Mouse (Mus musculus): ENCODE results near the gene Epha2.

Gene Epha2

DNA sequence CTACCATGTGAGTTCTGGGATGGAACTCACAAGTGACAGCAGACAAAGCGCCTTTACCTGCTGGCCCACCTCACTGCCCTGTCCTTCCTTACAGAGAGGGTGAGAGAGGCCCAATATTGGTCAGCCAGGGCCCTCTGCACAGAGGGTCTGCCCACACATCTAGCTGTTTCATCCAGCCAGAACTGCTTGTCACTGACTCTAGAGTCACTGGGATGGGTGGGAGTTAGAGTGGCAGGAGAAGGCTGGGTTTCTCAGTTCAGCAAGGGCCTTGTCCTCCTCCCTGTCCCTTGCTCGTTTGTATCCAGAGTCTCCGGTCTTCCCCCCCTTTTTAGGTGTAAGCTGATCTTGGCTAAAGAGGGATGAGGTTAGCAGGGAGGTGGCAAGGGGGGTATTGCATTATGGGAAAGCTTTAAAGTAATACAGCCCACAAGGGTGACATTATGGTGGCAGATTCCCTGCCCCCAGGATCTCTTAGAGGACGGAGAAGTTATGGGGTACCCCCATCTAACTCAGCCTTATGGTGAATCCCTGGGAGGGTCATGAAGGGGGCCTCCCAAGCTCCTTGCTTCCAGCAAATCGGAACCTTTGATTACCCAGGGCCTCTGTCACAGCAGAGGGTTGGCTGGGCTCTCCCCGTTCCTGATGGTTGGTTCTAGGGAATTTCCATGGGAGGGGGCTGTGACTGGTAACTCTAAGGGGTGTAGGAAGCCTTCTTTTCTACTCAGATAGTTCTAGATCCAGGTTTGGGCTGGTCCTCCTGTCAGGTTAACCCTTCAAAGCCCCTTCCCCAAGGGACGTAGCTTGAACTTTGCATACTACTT is 2.6 kb downstream of the Epha2 start:
- DNase-seq (ENCODE audit: low spot score in 2 of 2): no peak

DNA sequence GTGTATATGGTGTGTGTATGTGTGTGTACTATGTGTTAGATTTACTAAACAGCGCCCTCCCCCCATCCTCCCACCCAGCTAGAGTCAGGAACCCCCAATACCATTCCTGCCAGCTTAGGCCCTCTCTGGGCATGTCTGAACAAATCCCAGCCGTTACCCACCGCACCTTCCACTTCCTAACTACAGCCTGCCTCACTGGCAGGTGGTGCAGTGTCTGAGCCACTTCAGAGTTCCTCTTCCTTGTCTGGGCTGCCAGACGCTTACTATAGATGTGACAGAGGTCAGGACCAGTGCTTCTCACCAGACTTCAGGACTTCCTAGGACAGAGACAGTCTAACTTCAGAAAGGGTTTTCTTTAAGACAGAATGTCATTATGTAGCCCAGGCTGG is 3.2 kb downstream of the Epha2 start:
- DNase-seq (ENCODE audit: low spot score in 2 of 2): no peak

DNA sequence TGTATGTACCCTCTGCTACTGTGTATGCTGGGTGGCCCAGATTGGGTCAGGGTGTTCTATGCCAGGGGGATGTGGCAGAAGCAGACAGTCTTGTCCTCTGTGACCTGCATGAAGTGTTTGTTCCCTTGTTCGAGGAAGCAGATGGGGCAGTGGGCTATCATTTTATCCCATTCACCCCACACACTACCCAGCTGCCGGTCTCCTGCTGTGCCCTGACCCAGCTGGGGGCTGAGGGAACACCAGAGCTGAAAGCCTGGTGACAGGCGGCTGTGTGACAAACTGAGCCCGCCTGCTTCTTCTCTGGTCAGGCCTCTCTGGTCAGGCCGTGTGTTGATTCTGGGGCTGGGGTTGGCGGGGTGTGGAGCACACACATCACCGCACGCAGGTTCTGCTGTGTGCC is 5.0 kb downstream of the Epha2 start:
- DNase-seq (ENCODE audit: low spot score in 2 of 2): no peak

DNA sequence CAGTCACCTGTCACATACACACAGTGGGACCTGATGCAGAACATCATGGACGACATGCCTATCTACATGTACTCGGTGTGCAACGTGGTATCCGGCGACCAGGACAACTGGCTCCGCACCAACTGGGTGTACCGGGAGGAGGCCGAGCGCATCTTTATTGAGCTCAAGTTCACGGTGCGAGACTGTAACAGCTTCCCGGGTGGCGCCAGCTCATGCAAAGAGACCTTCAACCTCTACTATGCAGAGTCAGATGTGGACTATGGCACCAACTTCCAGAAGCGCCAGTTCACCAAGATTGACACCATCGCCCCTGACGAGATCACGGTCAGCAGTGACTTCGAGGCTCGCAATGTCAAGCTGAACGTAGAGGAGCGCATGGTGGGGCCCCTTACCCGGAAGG is 7.3 kb downstream of the Epha2 start:
- DNase-seq (ENCODE audit: low spot score in 2 of 2): no peak

DNA sequence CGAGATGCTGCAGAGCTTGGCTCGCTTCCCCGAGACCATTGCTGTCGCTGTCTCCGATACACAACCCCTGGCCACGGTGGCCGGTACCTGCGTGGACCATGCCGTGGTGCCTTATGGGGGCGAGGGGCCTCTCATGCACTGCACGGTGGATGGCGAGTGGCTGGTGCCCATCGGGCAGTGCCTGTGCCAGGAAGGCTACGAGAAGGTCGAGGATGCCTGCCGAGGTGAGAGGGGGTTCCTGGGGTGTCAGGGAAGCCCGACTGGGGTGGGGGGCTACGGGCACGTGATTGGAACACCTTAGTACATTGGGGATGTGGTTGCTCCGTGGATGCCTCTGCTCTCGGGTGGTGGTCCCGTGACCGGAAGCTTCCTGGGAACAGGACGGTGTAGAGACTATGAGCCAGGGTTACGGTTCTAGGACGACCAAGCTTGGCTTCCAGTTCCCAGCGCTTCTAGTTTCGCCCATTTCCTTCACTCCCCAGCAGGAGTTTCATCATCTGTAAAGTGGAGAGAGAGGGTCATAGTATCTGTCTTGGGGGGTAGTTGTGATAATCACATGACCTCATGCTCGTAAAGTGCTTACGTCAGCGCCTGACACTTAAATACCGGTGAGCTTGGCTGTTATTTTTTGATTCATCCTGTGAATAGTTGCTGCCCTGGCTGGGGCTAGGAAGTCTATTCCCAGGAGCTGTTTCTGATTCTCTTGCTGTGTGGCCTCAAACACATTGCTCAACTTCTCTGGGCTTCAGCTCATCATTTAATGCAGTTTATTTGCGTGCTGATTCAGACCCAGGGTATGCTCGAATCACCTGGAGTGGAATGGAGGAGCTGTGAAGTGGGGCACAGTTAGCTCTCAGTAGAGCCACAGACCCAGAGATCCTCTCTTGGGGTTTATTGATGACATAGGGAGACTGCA is 8.1 kb downstream of the Epha2 start:
- no peak for DNase-seq (ENCODE audit: low spot score in 2 of 2)

DNA sequence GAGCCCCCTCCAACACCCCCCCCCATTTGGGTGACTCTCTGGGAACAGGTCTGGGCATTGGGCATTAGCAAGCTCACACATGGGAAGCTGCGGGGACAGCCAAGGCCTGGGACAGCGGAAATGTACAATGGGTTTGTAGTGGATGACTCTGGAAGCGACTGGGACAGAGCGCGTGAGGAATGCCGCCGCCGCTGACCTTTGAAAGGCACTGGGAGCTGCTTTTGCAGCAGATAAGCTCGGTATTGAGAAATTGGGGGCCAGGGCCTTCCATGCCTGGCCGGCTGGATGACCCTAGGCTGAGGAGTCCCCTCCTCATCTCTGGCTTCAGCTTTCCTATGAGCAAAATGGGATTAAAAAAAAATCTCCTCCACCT is 8.7 kb downstream of the Epha2 start:
- no peak for DNase-seq (ENCODE audit: low spot score in 2 of 2)

DNA sequence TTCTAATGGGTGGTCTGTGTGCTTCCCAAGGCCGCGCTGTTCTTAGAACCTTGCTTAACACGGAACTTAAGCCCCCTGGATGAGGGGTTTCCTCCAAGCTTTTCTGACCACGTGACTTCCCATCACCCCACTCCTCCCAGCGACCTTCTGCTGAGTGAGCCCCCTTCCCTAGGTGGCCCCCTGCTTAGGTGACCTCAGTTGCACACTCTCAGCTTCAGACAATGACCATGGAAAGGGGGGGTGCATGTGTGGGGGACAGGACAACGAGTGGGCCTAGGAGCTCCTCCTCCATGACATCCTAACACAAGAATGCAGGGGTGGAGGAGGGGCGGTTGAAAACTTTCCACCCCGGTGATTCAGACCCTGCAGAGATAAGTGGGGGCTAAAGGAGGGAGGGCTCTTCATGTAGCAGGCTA is 9.2 kb downstream of the Epha2 start:
- no peak for DNase-seq (ENCODE audit: low spot score in 2 of 2)

DNA sequence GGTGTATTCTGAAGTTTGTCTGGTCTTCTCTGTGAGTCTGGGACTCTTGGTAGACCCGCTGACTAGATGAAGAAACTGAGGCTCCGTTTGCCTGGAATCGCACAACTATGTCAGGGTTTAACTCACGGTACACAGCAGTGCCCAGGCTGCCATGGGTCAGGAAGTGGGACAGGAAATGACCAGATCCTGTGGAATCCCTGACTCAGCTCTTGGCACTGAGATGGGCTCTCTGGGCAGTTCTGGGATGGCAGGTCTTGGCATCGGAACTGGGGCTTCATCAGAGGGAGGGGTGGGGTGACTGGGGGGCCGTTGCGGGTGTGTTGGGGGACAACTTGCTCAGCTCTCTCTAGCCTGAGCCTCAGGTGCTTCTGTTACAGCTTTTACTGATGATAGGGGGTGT is 10.0 kb downstream of the Epha2 start:
- DNase-seq (ENCODE audit: low spot score in 2 of 2): no peak

DNA sequence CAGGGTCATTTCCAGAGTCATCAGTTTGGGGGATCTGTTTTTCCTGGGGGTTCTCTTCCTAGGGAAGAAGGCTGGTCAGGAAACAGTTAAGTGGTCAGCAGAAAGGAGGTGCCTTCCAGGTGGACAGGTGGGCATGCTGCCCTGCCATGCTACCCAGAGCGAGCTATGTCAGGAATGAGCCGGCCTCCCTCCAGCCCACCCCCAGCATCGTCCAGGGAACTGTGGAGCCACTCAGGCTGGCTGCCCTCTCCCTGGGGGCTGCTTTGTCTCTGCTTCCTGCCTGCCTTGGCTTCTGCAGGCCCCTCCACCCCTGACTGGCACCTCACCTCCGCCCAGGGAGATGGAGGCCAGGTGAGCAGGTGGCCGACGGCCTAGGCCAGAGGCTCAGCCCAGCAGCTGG is 10.5 kb downstream of the Epha2 start:
- no peak for DNase-seq (ENCODE audit: low spot score in 2 of 2)

DNA sequence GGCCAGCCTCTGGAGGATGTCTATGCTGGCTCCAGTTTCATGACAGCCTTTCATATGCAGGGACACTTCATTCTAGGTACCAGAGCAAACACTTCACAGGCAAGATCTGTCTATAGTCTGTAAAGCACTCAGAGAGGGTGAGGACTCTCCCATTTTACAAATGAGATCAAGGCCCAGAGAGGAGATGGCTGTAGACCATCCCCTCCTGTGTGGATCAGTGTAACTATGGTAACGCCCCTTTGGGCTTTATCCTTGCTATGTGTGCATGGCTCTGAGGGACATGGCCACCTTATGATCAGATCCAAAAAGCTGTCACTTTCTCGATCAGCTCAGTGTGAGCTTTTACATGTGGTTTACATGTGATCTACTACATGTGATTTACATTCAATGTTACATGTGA is 10.9 kb downstream of the Epha2 start:
- no peak for DNase-seq (ENCODE audit: low spot score in 2 of 2)

DNA sequence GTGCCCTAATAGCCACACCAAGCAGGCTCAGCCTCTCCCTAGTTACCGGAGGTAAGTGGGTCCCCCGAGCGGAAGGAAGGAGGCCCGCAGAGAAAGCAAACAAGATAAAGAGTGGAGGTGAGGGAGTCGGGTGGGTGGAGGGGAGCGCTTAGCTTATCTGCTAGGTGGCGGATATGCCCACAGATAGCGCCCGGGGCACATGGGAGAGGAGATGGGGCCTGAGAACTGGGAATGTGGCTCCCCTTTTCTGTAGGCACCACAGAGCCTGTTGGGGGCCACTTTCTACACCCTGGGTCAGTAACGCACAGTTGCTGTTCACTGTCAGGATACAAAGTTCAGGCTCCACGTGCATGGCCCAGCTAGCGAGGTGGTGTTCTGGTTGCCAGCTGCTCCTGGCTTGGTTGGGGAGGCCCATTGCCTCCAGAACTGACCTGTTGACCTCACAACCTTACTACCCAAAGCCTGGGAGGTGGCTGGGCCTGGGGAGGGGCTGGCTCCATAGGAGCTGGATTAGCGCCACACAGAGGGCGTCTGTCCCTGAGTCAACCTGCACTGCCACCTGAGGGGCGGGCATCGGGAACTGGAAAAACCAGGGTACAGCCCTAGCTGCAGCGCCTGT is 11.6 kb downstream of the Epha2 start:
- no peak for DNase-seq (ENCODE audit: low spot score in 2 of 2)

DNA sequence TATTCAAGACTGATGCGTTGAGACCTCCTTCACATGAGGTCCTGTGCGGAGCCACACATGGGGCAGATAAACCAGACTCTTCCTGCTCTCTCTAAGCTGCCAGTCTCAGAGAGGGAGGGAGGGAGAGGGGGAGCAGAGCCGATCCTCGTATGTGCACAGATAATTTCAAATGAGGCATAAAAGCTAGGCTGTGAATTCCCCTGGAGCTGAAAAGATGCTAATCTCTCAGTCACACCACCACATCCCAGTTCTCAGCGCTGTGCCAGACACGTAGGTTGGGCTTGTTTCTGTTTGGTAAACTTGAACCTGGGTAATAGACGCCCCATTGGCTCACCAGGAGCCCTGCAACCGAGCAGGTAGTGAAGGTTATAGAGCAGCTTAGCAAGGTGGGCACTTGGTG is 12.4 kb downstream of the Epha2 start:
- no peak for DNase-seq (ENCODE audit: low spot score in 2 of 2)

DNA sequence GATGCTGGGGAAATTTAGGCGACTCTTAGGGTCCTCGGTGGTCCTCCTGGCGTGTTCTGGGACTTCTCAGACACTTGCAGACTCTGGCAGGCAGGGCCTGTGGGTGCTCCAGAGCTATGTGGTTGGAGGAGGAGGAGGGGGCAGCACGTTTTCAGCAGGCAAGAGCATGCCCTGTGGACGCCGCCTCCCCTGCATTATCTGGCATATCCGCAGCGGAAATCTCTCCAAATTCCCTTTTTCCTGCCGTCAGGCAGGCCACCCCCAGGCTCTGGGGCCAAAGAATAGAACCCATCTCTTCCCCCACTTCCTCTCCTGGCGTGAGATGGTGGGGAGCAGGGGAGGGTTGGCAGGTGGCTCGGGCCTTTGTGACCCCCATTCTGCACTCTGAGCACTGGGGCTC is 12.9 kb downstream of the Epha2 start:
- no peak for DNase-seq (ENCODE audit: low spot score in 2 of 2)

DNA sequence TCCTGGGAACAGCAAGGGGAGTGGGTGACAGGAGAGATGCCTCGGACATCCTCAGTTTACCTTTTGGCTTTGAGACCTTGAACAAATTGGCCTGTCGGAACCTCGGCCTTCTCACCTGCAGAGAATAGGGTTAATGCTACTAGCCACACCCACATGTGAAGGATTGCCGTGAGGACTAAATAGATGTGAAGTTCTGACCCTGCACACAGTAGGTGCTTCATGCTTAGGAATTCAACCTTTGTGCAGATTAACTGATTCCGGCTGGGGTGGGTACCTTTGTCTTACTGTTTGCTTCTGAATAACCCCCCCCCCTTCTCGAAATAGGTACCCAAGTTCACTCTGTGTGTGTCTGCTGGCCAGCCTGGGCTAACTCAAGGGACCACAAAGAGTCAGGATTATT is 13.7 kb downstream of the Epha2 start:
- no peak for DNase-seq (ENCODE audit: low spot score in 2 of 2)

DNA sequence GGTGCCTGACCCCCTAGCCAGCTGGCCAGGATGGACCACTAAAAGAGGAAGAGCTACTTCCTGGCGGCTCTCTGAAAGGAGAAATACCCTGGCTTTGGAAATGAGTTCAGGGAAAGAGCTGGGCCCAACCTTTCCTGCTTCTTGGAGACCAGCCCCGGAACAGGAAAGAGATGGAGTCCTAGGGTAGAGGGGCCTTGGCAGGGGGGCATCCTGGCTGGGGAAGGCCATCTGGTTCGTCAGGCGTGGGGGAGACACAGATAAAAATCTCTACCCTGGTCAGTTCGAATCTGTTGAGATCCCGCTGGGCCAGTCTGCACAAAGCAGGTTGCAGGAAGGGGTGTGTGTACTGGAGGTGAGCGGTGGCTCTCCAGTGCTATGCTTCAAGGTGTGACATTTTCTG is 15.0 kb downstream of the Epha2 start:
- no peak for DNase-seq (ENCODE audit: low spot score in 2 of 2)

DNA sequence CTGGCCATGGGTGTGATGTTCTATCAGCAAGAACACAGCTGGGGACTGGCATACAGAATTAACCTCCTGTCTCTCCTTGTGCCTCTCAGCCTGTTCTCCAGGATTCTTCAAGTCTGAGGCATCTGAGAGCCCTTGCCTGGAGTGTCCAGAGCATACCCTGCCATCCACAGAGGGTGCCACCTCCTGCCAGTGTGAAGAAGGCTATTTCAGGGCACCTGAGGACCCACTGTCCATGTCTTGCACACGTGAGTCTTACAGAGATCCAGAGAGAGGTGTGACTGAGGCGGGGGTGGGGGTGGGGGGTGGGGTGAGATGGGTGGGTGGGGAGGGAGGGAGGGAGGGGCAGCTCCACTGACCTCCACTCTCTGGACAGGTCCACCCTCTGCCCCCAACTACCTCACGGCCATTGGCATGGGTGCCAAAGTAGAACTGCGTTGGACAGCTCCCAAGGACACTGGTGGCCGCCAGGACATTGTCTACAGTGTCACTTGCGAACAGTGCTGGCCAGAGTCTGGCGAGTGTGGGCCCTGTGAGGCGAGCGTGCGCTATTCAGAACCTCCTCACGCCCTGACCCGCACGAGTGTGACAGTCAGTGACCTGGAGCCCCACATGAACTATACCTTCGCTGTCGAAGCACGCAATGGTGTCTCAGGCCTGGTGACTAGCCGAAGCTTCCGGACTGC is 15.6 kb downstream of the Epha2 start:
- no peak for DNase-seq (ENCODE audit: low spot score in 2 of 2)

DNA sequence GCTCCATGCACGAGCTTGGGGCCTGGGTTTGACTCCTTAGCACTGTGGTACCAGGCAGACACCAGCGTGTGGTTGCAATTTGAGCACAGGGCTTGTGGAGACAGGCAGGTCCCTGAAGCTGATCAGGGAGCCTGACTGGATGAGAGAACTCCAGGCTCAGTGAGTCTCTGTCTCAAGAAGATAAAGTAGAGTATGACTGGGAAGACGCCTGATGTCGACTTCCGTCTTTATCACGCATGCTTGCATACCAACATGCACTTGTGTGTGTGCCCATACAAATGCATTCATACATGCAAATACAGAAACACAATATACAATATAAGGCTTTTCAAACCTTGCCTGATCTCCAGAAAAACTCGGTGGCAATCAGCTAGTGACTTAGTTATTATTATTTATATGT is 16.9 kb downstream of the Epha2 start:
- DNase-seq (ENCODE audit: low spot score in 2 of 2): no peak

DNA sequence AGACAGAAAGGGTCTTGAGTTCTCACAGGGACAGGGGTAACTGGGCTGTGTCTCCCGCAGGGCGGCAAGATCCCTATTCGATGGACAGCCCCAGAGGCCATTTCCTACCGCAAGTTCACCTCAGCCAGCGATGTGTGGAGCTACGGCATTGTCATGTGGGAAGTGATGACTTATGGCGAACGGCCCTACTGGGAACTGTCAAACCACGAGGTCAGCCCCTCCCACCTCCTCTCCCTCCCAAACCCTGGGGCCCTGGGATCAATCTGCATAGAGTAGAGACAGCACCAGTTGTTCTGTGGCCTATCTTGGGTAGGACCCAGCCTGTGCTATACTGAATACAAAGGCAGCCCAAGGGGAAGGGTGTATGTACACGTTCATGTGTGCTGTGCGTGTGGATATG is 21.5 kb downstream of the Epha2 start:
- no peak for DNase-seq (ENCODE audit: low spot score in 2 of 2)

DNA sequence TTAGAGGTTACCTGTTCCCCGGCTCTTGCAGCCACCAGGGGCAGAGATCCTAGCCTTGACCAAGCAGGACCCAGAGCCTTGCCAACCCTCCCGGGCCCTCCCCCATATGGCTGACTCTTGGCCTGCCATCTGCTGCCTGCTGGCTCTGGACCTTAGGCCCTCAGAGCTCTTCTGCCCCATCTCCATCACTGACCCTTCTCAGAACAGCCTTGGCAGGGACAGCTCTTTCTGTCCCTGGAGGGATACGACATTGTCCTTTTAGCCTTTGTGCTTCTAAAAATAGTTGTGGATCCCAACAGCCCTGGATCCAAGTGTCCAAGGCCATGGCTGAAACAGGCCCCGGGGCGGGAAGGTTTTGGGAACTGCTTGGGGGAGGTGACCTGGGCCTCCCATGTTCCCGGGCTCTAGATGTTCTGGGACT is 23.7 kb downstream of the Epha2 start:
- DNase-seq (ENCODE audit: low spot score in 2 of 2): no peak

DNA sequence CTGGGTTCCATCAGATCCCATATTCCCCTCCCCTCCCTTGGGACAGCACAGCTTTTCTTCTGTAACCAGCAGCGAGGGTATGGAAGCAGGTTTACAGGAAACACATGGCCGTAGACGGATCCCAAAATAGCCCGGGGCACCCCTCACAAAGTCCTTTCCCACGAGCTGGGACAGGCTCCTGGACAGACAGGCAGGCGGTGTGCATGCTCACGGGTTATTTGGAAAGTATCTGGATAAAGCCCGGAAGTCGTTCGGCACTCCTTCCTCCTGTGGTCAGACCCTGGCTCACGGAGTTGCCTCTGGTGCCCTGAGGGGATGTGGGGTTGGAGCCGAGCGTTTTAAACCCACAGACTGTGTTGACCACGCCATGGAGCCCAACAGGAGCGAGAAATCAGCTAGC is 24.6 kb downstream of the Epha2 start:
- no peak for DNase-seq (ENCODE audit: low spot score in 2 of 2)

DNA sequence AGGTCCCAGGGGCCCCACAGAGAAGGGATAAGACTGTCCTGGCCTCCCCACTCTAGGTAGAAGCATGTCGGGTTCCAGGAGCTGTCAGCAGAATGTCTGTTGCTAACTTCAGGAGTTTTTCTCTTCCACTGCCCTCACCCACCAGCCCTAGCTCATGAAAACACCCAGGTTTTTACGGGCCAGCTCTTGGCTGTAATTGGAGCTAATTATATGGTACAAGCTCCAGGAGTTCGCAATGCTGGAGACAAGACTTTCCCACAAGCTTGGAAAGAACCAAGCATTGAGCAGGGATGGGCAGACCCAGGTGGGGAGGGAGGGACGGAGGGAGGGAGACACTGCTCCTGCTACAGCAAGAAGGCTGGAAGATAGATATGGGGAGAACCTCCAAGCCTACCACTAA is 26.0 kb downstream of the Epha2 start:
- no peak for DNase-seq (ENCODE audit: low spot score in 2 of 2)

DNA sequence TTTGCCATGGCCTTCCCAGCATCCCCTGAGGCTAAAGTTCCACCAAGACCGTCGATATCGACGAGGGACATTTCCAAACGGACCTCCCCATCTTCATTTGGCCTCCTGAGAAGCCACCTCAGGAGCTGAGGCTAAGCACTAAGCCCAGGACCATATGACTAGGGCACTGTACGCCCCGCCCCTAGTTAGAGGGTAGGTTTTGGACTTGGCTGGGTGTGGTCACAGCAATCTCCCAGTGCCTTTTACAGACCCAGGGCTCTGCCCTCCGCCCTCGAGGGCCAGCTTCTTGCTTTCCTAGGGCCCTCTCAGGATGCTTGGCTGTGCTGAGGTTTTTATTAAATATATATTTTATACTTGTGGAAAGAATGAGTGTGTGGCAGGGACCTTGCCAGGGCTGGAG is 27.7 kb downstream of the Epha2 start:
- no peak for DNase-seq (ENCODE audit: low spot score in 2 of 2)

Data from frontal cortex, postnatal 10 days (tissue).